ENCODE assay signal across 25 mouse cellular contexts in genomic region chr10:7630951-7631720, GRCm38 (mm10). TPM values are rescaled to one million over a fixed set of nuclear protein-coding genes. Genes with fewer than 3 reads are reported as not detected.
A peak's percentile ranks its signal among the peaks of the same experiment; 100 is the strongest.
DNase-seq lines count a peak whose midpoint lies in the region; ATAC-seq and TF ChIP-seq lines count a peak whose summit lies in the region.
"Had no signal": no experiment of that assay in that cellular context is flagged by ENCODE, and none has a peak within 500 bp of the region (broad histone marks: within the 10 kb centered on the region; RNA-seq: fewer than 3 reads in every experiment).

No protein-coding gene starts in this region.

- TF ChIP-seq CTCF in cerebellum, adult 2 months (IDR thresholded peaks at IDR 0.05; ENCODE audit: borderline replicate concordance, insufficient read depth, low read depth, low read length) = no peak

- no peak for DNase-seq in frontal cortex, adult 2 months (ENCODE audit: extremely low spot score in 1 of 2, low spot score in 1 of 2)
- no peak for DNase-seq in heart, embryonic 10.5 days (ENCODE audit: low spot score)
- DNase-seq in thymus, postnatal 0 days (ENCODE audit: low spot score) = peak; percentile 53
- no peak for DNase-seq in thymus, adult 18-20 months
- peak; percentile 28 for DNase-seq in thymus, postnatal 25 days
- no peak for DNase-seq in cerebellum, adult 2 months
- DNase-seq: adrenal gland, postnatal 10 days; cerebellum, adult 9-11 months; gastrocnemius, postnatal 10 days; kidney, adult 2 months; layer of hippocampus, adult 9-11 months; lung, adult 18-20 months; lung, postnatal 10 days; retina, postnatal 1 day; right cerebral cortex, postnatal 25 days; spleen, adult 18-20 months had no signal

- no peak overlapping the region for H3K27ac ChIP-seq in heart, embryonic 16.5 days (ENCODE audit: low read length)
- H3K27ac ChIP-seq in heart, embryonic 10.5 days = no peak overlapping the region
- H3K27ac ChIP-seq in cerebellum, adult 2 months (ENCODE audit: insufficient read depth, low read length) = no peak overlapping the region
- H3K27ac ChIP-seq: embryonic facial prominence, embryonic 15.5 days; hindbrain, embryonic 13.5 days; kidney, postnatal 0 days; limb, embryonic 13.5 days; liver, embryonic 12.5 days; midbrain, embryonic 10.5 days had no signal

- H3K4me3 ChIP-seq in heart, embryonic 16.5 days (ENCODE audit: low read length) = no peak overlapping the region
- no peak overlapping the region for H3K4me3 ChIP-seq in heart, embryonic 10.5 days
- no peak overlapping the region for H3K4me3 ChIP-seq in cerebellum, adult 2 months (replicated peaks; ENCODE audit: insufficient read depth, low read depth, low read length)
- H3K4me3 ChIP-seq: embryonic facial prominence, embryonic 15.5 days; hindbrain, embryonic 13.5 days; limb, embryonic 13.5 days; liver, embryonic 12.5 days; midbrain, embryonic 10.5 days had no signal

- no peaks in the 10 kb centered on the region for H3K27me3 ChIP-seq in heart, embryonic 16.5 days (ENCODE audit: control insufficient read depth, insufficient read depth, low read length)
- no peaks in the 10 kb centered on the region for H3K27me3 ChIP-seq in heart, embryonic 10.5 days (ENCODE audit: insufficient read depth, poor library complexity, severe bottlenecking)
- no peaks in the 10 kb centered on the region for H3K27me3 ChIP-seq in cerebellum, adult 2 months (ENCODE audit: control insufficient read depth, insufficient read depth, low read length)
- H3K27me3 ChIP-seq: embryonic facial prominence, embryonic 15.5 days; hindbrain, embryonic 13.5 days; limb, embryonic 13.5 days; liver, embryonic 12.5 days had no signal

- ATAC-seq in frontal cortex, adult (ENCODE audit: low TSS enrichment) = 0 out of 2 replicates have a peak, but pooled peaks have one; percentile 7
- ATAC-seq in heart, embryonic 16.5 days (replicated peaks; ENCODE audit: extremely low read depth, insufficient read depth, low FRiP score) = peak; percentile 75
- ATAC-seq: forebrain, embryonic 14.5 days; liver, embryonic 12.5 days had no signal

- TF ChIP-seq POLR2A in cerebellum, adult 2 months (IDR thresholded peaks at IDR 0.05; ENCODE audit: borderline replicate concordance, insufficient read depth, low read length) = no peak

- no peak overlapping the region for H3K9ac ChIP-seq in heart, embryonic 16.5 days (ENCODE audit: low read length)
- H3K9ac ChIP-seq: embryonic facial prominence, embryonic 15.5 days; hindbrain, embryonic 13.5 days; limb, embryonic 13.5 days; liver, embryonic 12.5 days had no signal

- no peaks in the 10 kb centered on the region for H3K9me3 ChIP-seq in heart, embryonic 16.5 days (replicated peaks; ENCODE audit: control insufficient read depth, low read length)
- no peaks in the 10 kb centered on the region for H3K9me3 ChIP-seq in heart, embryonic 10.5 days
- H3K9me3 ChIP-seq: embryonic facial prominence, embryonic 15.5 days; hindbrain, embryonic 13.5 days; limb, embryonic 13.5 days; liver, embryonic 12.5 days; midbrain, embryonic 10.5 days had no signal

- H3K36me3 ChIP-seq in heart, embryonic 16.5 days (ENCODE audit: control insufficient read depth, insufficient read depth) = peaks cover 9% of the 10 kb centered on the region; the same call in 1 of the 2 replicates
- peaks cover 5% of the 10 kb centered on the region; the same call in 1 of the 2 replicates for H3K36me3 ChIP-seq in heart, embryonic 10.5 days

- WGBS in heart, embryonic 16.5 days = 47% methylated on average over 16 of the region's 16 CpGs
- 66% methylated on average over 16 of the region's 16 CpGs for WGBS in heart, embryonic 10.5 days
- 56% methylated on average over 16 of the region's 16 CpGs for WGBS in cerebellum, adult 2 months

- peaks cover 31% of the 10 kb centered on the region for H3K4me1 ChIP-seq in heart, embryonic 16.5 days (ENCODE audit: control insufficient read depth, insufficient read depth, low read length)
- H3K4me1 ChIP-seq in heart, embryonic 10.5 days = peaks cover 25% of the 10 kb centered on the region
- H3K4me1 ChIP-seq in cerebellum, adult 2 months (ENCODE audit: control insufficient read depth, insufficient read depth, low read length) = no peaks in the 10 kb centered on the region
- H3K4me1 ChIP-seq: embryonic facial prominence, embryonic 15.5 days; hindbrain, embryonic 13.5 days; limb, embryonic 13.5 days; liver, embryonic 12.5 days; midbrain, embryonic 10.5 days had no signal

- peak overlapping the region; percentile 21; the same call in 1 of the 2 replicates for H3K4me2 ChIP-seq in heart, embryonic 16.5 days (ENCODE audit: low read depth, low read length)
- H3K4me2 ChIP-seq: embryonic facial prominence, embryonic 15.5 days; hindbrain, embryonic 13.5 days; limb, embryonic 13.5 days; liver, embryonic 12.5 days had no signal

RNA-seq across cellular contexts. Expression of gene Nup43, which starts 36.2 kb away (rescaled TPM):
- 6.7 and 7.7 TPM in 2 replicates for polyA plus RNA-seq in frontal cortex, adult 2 months (2012; rRNA removed)
- polyA plus RNA-seq in heart, embryonic 16.5 days (2015; fragmentation: Nextera tagmentation; extraction: Ambion mirVana) = 31.8 and 32.4 TPM in 2 replicates
- polyA plus RNA-seq in heart, embryonic 10.5 days (2016; fragmentation: Nextera tagmentation; extraction: Ambion mirVana) = 55.5 and 72.0 TPM in 2 replicates
- polyA plus RNA-seq in thymus, postnatal 0 days (2015; fragmentation: Nextera tagmentation; extraction: Ambion mirVana) = 41.7 and 42.0 TPM in 2 replicates
- polyA plus RNA-seq in cerebellum, adult 2 months (2012; rRNA removed) = 10.2 and 10.9 TPM in 2 replicates

RNA-seq across cellular contexts. Expression of gene Lrp11, which starts 41.5 kb away (rescaled TPM):
- polyA plus RNA-seq in frontal cortex, adult 2 months (2012; rRNA removed) = 113 TPM in 2 replicates
- 0.84 and 1.3 TPM in 2 replicates for polyA plus RNA-seq in heart, embryonic 16.5 days (2015; fragmentation: Nextera tagmentation; extraction: Ambion mirVana)
- 3.5 and 3.7 TPM in 2 replicates for polyA plus RNA-seq in heart, embryonic 10.5 days (2016; fragmentation: Nextera tagmentation; extraction: Ambion mirVana)
- polyA plus RNA-seq in thymus, postnatal 0 days (2015; fragmentation: Nextera tagmentation; extraction: Ambion mirVana) = 1.2 and 1.3 TPM in 2 replicates
- polyA plus RNA-seq in cerebellum, adult 2 months (2012; rRNA removed) = 137 and 141 TPM in 2 replicates

RNA-seq across cellular contexts. Expression of gene Pcmt1, which starts 49.8 kb away (rescaled TPM):
- polyA plus RNA-seq in frontal cortex, adult 2 months (2012; rRNA removed) = 122 and 128 TPM in 2 replicates
- polyA plus RNA-seq in heart, embryonic 16.5 days (2015; fragmentation: Nextera tagmentation; extraction: Ambion mirVana) = 134 and 143 TPM in 2 replicates
- polyA plus RNA-seq in heart, embryonic 10.5 days (2016; fragmentation: Nextera tagmentation; extraction: Ambion mirVana) = 143 and 148 TPM in 2 replicates
- polyA plus RNA-seq in thymus, postnatal 0 days (2015; fragmentation: Nextera tagmentation; extraction: Ambion mirVana) = 132 and 140 TPM in 2 replicates
- 146 and 151 TPM in 2 replicates for polyA plus RNA-seq in cerebellum, adult 2 months (2012; rRNA removed)

RNA-seq across cellular contexts. Expression of gene Lats1, which starts 49.9 kb away (rescaled TPM):
- polyA plus RNA-seq in frontal cortex, adult 2 months (2012; rRNA removed) = 18.0 and 19.2 TPM in 2 replicates
- 3.1 TPM in 2 replicates for polyA plus RNA-seq in heart, embryonic 16.5 days (2015; fragmentation: Nextera tagmentation; extraction: Ambion mirVana)
- 3.6 and 4.7 TPM in 2 replicates for polyA plus RNA-seq in heart, embryonic 10.5 days (2016; fragmentation: Nextera tagmentation; extraction: Ambion mirVana)
- polyA plus RNA-seq in thymus, postnatal 0 days (2015; fragmentation: Nextera tagmentation; extraction: Ambion mirVana) = 4.2 and 5.2 TPM in 2 replicates
- polyA plus RNA-seq in cerebellum, adult 2 months (2012; rRNA removed) = 20.5 and 22.2 TPM in 2 replicates

Comparison
In these comparisons a context has a peak if more than half of its experiments do, and no peak if none do; other contexts are left out.
1. DNase-seq: peak in thymus, postnatal 0 days (single experiment) and thymus, postnatal 25 days (single experiment); none in frontal cortex, adult 2 months (0 of 2), heart, embryonic 10.5 days (single experiment), thymus, adult 18-20 months (0 of 2) and cerebellum, adult 2 months (0 of 2).
2. RNA of gene Lrp11, which starts 41.5 kb away (polyA plus RNA-seq): 137 to 141 TPM in cerebellum, adult 2 months and 113 TPM in frontal cortex, adult 2 months; 3.5 to 3.7 TPM in heart, embryonic 10.5 days, 1.2 to 1.3 TPM in thymus, postnatal 0 days and 0.84 to 1.3 TPM in heart, embryonic 16.5 days; every median in the first group is over 10 times any median in the second.